Mouse (Mus musculus) left cerebral cortex, postnatal 4 days (tissue): ENCODE data around the gene Smad1. TPM values are rescaled to one million over a fixed set of nuclear protein-coding genes. Genes with fewer than 3 reads are reported as not detected.

ENCODE experiments used
- DNase-seq: peaks from one replicate; pipeline ENCODE4 v3.0.0-alpha.2; 2022
- intact Hi-C: fragments of 180-260 bp; cut with DNase I; formaldehyde crosslinking; loops from one replicate; pipeline ENCODE4 v1.15.1; 2025
- total RNA-seq, 2 experiments: library from RNA; stranded (reverse); gene quantifications; 2 replicates each; pipeline ENCODE4 v1.2.3; 2021

Smad1 gene
- total RNA-seq, 2 experiments from 2014 or later: 56.5 to 60.8 TPM

- intact Hi-C loops: no loop called here
- DNase-seq: no peak
Observed at GRCm38 (mm10) chr8:79310801-79311200, 88.5 kb downstream of the Smad1 start.

DNA sequence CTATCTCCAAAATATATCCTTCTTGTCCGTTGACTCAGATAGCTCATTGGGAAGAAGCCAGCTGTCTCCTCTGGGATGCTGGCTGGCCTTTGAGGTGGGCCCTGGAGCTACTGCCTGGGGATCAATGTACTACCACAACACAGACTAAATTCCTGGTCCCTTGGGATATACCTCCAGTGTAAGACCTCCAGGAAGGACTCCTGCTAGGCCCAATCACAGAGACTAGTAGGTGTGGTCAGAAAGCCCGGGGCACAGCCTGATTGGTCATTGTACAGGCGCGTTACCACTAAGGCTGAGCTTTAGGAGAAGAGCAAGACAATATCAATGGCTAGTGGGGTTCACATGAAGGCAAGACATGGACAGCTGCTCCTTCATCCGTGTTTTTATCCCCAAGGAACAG is 93.4 kb downstream of the Smad1 start:
- intact Hi-C loops: loop anchor here (10.0 kb wide), 1 partner anchor 179 kb away; no protein-coding TSS in a partner anchor
- no peak for DNase-seq

- DNase-seq: no peak
Observed at GRCm38 (mm10) chr8:79301548-79301947, 97.8 kb downstream of the Smad1 start.

GRCm38 (mm10) chr8:79299704-79300103 is 99.6 kb downstream of the Smad1 start:
- no peak for DNase-seq

More at GRCm38 (mm10) chr8:79301548-79301947, 97.8 kb downstream of the Smad1 start:
- intact Hi-C loops: loop anchor here (10.0 kb wide), 1 partner anchor 183 kb away; no protein-coding TSS in a partner anchor

GRCm38 (mm10) chr8:79297763-79298162 is 101.6 kb downstream of the Smad1 start:
- intact Hi-C loops: loop anchor here (5.0 to 10.0 kb wide), 3 partner anchors 97 to 1053 kb away; partner anchors contain the start of gene Smad1
- peak; percentile 70 for DNase-seq

More at GRCm38 (mm10) chr8:79299704-79300103, 99.6 kb downstream of the Smad1 start:
- intact Hi-C loops: loop anchor here (5.0 to 10.0 kb wide), 4 partner anchors 95 to 1055 kb away; partner anchors contain the start of gene Smad1

DNA sequence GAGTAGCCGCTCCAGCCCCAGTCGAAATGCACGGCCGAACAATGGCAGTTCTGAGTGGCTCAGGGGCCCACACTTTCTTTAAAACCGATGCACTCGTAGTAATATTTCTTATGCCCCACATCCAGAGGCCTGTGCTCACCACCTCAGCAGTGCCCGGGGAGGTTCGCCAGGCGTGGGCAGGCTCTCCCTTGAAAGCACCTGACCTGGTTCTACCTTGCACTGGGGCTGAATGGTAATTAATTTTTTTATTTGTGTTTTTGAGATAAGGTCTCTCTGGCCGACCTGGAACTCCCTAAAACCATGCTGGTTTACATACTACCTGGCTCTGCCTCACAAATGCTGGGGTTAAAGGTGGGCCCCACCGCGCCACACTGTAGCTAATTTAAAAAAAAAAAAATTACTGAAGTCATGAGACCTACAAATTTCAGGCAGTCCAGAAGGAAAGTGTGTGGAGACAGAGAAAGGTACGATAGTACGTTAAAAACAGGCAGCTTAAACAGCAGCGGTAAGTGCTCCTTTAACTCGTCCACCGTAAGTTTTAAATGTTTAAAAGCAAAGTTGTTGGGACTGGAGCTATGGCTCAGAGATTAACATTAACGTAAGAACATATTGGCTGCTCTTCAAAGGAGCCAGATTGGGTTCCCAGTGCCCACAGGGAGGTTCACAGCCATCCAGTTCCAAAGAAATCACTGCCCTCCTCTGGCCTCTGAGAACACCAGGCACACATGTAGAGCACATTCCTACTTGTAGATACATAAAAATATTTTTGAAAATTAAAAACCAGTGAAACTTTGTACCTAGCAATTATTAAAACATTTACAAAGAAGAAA is 103.8 kb downstream of the Smad1 start:
- peak; percentile 7 for DNase-seq
- intact Hi-C loops: loop anchor here (5.0 to 10.0 kb wide), 3 partner anchors 99 to 1051 kb away; partner anchors contain the start of gene Smad1

GRCm38 (mm10) chr8:79294610-79295275 is 104.6 kb downstream of the Smad1 start, which contains the start of gene Mmaa:
Gene Mmaa (minus strand): TSS chr8:79294937.
- intact Hi-C loops: loop anchor here (5.0 to 10.0 kb wide), 4 partner anchors 100 to 1050 kb away; partner anchors contain the start of genes Smad1 and Zfp827
- peak; percentile 98 for DNase-seq

DNA sequence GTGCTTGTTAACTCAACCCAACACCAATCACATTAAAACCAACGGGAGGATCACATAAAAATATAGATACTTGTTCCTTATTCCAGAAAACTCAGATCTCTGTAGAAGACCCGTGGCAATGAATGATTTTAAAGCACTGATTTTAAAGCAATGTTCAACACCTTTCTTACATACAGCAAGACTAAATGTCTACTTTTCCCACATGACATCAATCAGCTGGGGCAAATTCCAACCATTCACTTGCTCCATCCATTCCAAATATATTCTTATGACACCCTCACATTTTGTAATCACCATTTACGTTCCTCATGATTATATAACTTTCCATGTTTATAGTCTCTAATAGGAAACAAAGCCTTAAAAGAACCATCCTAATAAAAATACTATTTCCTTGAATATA is 105.5 kb downstream of the Smad1 start:
- intact Hi-C loops: loop anchor here (5.0 to 10.0 kb wide), 3 partner anchors 101 to 1049 kb away; partner anchors contain the start of genes Smad1 and Zfp827
- DNase-seq: no peak

GRCm38 (mm10) chr8:79292712-79293264 is 106.5 kb downstream of the Smad1 start:
- intact Hi-C loops: loop anchor here (5.0 to 10.0 kb wide), 3 partner anchors 102 to 1048 kb away; partner anchors contain the start of genes Smad1 and Zfp827
- no peak for DNase-seq

GRCm38 (mm10) chr8:79289592-79289991 is 109.7 kb downstream of the Smad1 start:
- DNase-seq: peak; percentile 25
- intact Hi-C loops: no loop called here

- intact Hi-C loops: no loop called here
- no peak for DNase-seq
Observed at GRCm38 (mm10) chr8:79288681-79289080, 110.6 kb downstream of the Smad1 start.

Other genes with a start within 250 kb of the Smad1 start
- gene 1700011L22Rik, start 150.9 kb downstream of the Smad1 start, total RNA-seq: not detected
- 10 to 100 TPM; 21.0 to 23.6 TPM for gene Mmaa, start 104.6 kb downstream of the Smad1 start, total RNA-seq
- gene Otud4, start 240.1 kb upstream of the Smad1 start, total RNA-seq: 10 to 100 TPM; 49.5 to 50.3 TPM